Mouse (Mus musculus): ENCODE results near the gene Mta3. TPM values are rescaled to one million over a fixed set of nuclear protein-coding genes. Genes with fewer than 3 reads are reported as not detected.

Gene Mta3
- total RNA-seq, 2 experiments from 2014 or later: 29.0 to 51.0 TPM

GRCm38 (mm10) chr17:83807778-83808398 is 101.9 kb downstream of the Mta3 start:
- ATAC-seq (replicated peaks; ENCODE audit: poor library complexity): peak; percentile 63

- no peak for ATAC-seq (replicated peaks; ENCODE audit: poor library complexity)
Observed at GRCm38 (mm10) chr17:83808476-83809098, 102.6 kb downstream of the Mta3 start.

- peak; percentile 59 for ATAC-seq (replicated peaks; ENCODE audit: poor library complexity)
Observed at GRCm38 (mm10) chr17:83809197-83809829, 103.3 kb downstream of the Mta3 start.

- ATAC-seq (replicated peaks; ENCODE audit: poor library complexity): no peak
Observed at GRCm38 (mm10) chr17:83810285-83810684, 104.3 kb downstream of the Mta3 start.

GRCm38 (mm10) chr17:83812200-83812944 is 106.4 kb downstream of the Mta3 start:
- peak; percentile 9 for ATAC-seq (replicated peaks; ENCODE audit: poor library complexity)

- ATAC-seq (replicated peaks; ENCODE audit: poor library complexity): peak; percentile 30
Observed at GRCm38 (mm10) chr17:83813050-83813449, 107.1 kb downstream of the Mta3 start.

- peak; percentile 57 for ATAC-seq (replicated peaks; ENCODE audit: poor library complexity)
Observed at GRCm38 (mm10) chr17:83816996-83817395, 111.0 kb downstream of the Mta3 start.

GRCm38 (mm10) chr17:83819503-83819902 is 113.5 kb downstream of the Mta3 start:
- ATAC-seq (replicated peaks; ENCODE audit: poor library complexity): no peak

GRCm38 (mm10) chr17:83820701-83821100 is 114.7 kb downstream of the Mta3 start:
- no peak for ATAC-seq (replicated peaks; ENCODE audit: poor library complexity)

GRCm38 (mm10) chr17:83821876-83822275 is 115.9 kb downstream of the Mta3 start:
- ATAC-seq (replicated peaks; ENCODE audit: poor library complexity): no peak

GRCm38 (mm10) chr17:83823835-83824234 is 117.9 kb downstream of the Mta3 start:
- ATAC-seq (replicated peaks; ENCODE audit: poor library complexity): peak; percentile 63

GRCm38 (mm10) chr17:83829356-83829755 is 123.4 kb downstream of the Mta3 start:
- ATAC-seq (replicated peaks; ENCODE audit: poor library complexity): peak; percentile 67

- peak; percentile 75 for ATAC-seq (replicated peaks; ENCODE audit: poor library complexity)
Observed at GRCm38 (mm10) chr17:83830616-83831292, 124.8 kb downstream of the Mta3 start.

- no peak for ATAC-seq (replicated peaks; ENCODE audit: poor library complexity)
Observed at GRCm38 (mm10) chr17:83834120-83834519, 128.2 kb downstream of the Mta3 start.

GRCm38 (mm10) chr17:83836048-83836447 is 130.1 kb downstream of the Mta3 start:
- no peak for ATAC-seq (replicated peaks; ENCODE audit: poor library complexity)

GRCm38 (mm10) chr17:83837659-83838190 is 131.8 kb downstream of the Mta3 start:
- ATAC-seq (replicated peaks; ENCODE audit: poor library complexity): no peak

GRCm38 (mm10) chr17:83839132-83839531 is 133.2 kb downstream of the Mta3 start:
- ATAC-seq (replicated peaks; ENCODE audit: poor library complexity): peak; percentile 46; the same call in 1 of the 2 replicates

GRCm38 (mm10) chr17:83841011-83841410 is 135.0 kb downstream of the Mta3 start:
- no peak for ATAC-seq (replicated peaks; ENCODE audit: poor library complexity)

- no peak for ATAC-seq (replicated peaks; ENCODE audit: poor library complexity)
Observed at GRCm38 (mm10) chr17:83843780-83844179, 137.8 kb downstream of the Mta3 start.

GRCm38 (mm10) chr17:83845538-83845937 is 139.6 kb downstream of the Mta3 start:
- no peak for ATAC-seq (replicated peaks; ENCODE audit: poor library complexity)
